In the genomic region with DNA sequence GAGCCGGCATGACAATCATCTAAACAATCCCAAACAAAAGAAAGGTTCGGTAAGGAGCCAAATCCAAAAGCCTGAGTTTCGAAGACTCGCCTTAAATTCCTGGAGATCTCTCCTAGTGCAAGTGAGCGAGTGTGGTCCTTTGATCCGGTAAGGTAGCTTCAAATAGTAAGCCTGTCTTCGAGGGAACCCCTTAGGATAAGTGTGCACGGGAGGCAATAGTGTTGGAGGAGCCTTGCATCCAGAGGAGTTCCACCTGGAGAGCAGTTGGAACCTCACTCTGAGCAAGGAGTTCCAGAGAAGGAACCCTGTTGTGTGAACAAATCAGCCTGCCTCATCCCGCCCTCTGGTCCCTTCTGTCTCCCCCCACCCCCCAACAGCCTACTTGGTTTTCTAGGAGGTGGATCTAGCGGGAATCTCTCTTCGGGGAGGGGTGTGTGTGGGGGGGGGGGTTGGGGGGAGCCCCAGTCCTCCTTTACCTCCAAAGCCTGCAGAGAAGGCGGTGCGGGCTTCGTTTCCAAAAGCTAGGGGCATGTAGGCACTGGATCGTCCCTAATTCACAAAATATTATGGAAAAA, we compare ENCODE assay signal across 8 mouse cellular contexts. TPM values are rescaled to one million over a fixed set of nuclear protein-coding genes. Genes with fewer than 3 reads are reported as not detected.
DNase-seq lines count a peak whose midpoint lies in the region; ATAC-seq and TF ChIP-seq lines count a peak whose summit lies in the region.

No protein-coding gene starts in this region.

- H3K4me2 ChIP-seq in hindbrain, embryonic 13.5 days: peak overlapping the region; percentile 50
- H3K4me2 ChIP-seq in neural tube, embryonic 11.5 days (ENCODE audit: low read depth): peak overlapping the region; percentile 37; the same call in 1 of the 2 replicates

- no peak overlapping the region for H3K4me3 ChIP-seq in left cerebral cortex, adult 2 months
- H3K4me3 ChIP-seq in hindbrain, embryonic 13.5 days: no peak overlapping the region; the same call in 1 of the 2 replicates
- no peak overlapping the region for H3K4me3 ChIP-seq in neural tube, embryonic 11.5 days (ENCODE audit: low read depth, low read length)

- no peak for TF ChIP-seq CTCF in left cerebral cortex, adult 2 months (IDR thresholded peaks at IDR 0.05)

- no peaks in the 10 kb centered on the region for H3K9me3 ChIP-seq in hindbrain, embryonic 13.5 days
- no peaks in the 10 kb centered on the region for H3K9me3 ChIP-seq in neural tube, embryonic 11.5 days (ENCODE audit: control insufficient read depth, low read length)

- no peak for ATAC-seq in hindbrain, embryonic 13.5 days (ENCODE audit: low FRiP score)
- ATAC-seq in neural tube, embryonic 11.5 days (ENCODE audit: insufficient read depth, low FRiP score, low TSS enrichment): 0 out of 2 replicates have a peak, but pooled peaks have one; percentile 3
- ATAC-seq in inflammation-experienced regulatory T-cells, adult 6 months: no peak

- intact Hi-C loops in left cerebral cortex, adult 2 months (cut with DNase I): loop anchor here (2.0 to 10.0 kb wide), 2 partner anchors 29 to 609 kb away; partner anchors contain the start of genes Fars2 and Lyrm4

- H3K36me3 ChIP-seq in hindbrain, embryonic 13.5 days: no peaks in the 10 kb centered on the region
- no peaks in the 10 kb centered on the region for H3K36me3 ChIP-seq in neural tube, embryonic 11.5 days (ENCODE audit: control insufficient read depth, insufficient read depth, low read length)

- no peak overlapping the region for H3K9ac ChIP-seq in hindbrain, embryonic 13.5 days
- H3K9ac ChIP-seq in neural tube, embryonic 11.5 days (ENCODE audit: low read length): no peak overlapping the region

- 3% methylated on average over 15 of the region's 15 CpGs for WGBS in hindbrain, embryonic 13.5 days
- WGBS in neural tube, embryonic 11.5 days: under 1% methylated on average over 15 of the region's 15 CpGs

- H3K27ac ChIP-seq in left cerebral cortex, adult 2 months: peak overlapping the region; percentile 16; the same call in 1 of the 2 replicates
- peak overlapping the region; percentile 97 for H3K27ac ChIP-seq in hindbrain, embryonic 13.5 days
- H3K27ac ChIP-seq in neural tube, embryonic 11.5 days (ENCODE audit: low read depth, low read length): peak overlapping the region; percentile 15; the same call in 1 of the 2 replicates

- peak in 1 of 2 experiments; percentile 26 for DNase-seq in left cerebral cortex, adult 2 months (ENCODE audit: extremely low spot score in 1 of 2, low spot score in 2 of 2)
- no peak for DNase-seq in left cerebral cortex, adult 8-10 months (ENCODE audit: low spot score in 2 of 2)
- peak; percentile 11 to 35 for DNase-seq in cerebellum, postnatal 36 days
- DNase-seq in neural tube, embryonic 11.5 days (ENCODE audit: low spot score): no peak
- DNase-seq in spleen, postnatal 36 days (ENCODE audit: low spot score in 2 of 2): no peak
- DNase-seq in testis, postnatal 14 days (ENCODE audit: low spot score): no peak

- peaks cover 47% of the 10 kb centered on the region for H3K4me1 ChIP-seq in hindbrain, embryonic 13.5 days (replicated peaks)
- H3K4me1 ChIP-seq in neural tube, embryonic 11.5 days (ENCODE audit: control insufficient read depth, insufficient read depth, low read length): peaks cover 18% of the 10 kb centered on the region

- peaks cover 75% of the 10 kb centered on the region for H3K27me3 ChIP-seq in hindbrain, embryonic 13.5 days
- peaks cover 68% of the 10 kb centered on the region for H3K27me3 ChIP-seq in neural tube, embryonic 11.5 days (ENCODE audit: control insufficient read depth, insufficient read depth, low read length)

RNA-seq across cellular contexts. Expression of gene Nrn1, which starts 11.1 kb away (rescaled TPM):
- 100 to 1,000 TPM; 311 to 384 TPM for total RNA-seq in left cerebral cortex, adult 2 months (2021)
- total RNA-seq in left cerebral cortex, adult 8-10 months (2022): 100 to 1,000 TPM; 198 to 210 (median 208) TPM
- polyA plus RNA-seq in hindbrain, embryonic 13.5 days (2015; fragmentation: Nextera tagmentation; extraction: Ambion mirVana): 60.6 and 62.8 TPM in 2 replicates
- polyA plus RNA-seq in neural tube, embryonic 11.5 days (2014; fragmentation: Nextera tagmentation; extraction: Ambion mirVana): 27.3 and 27.5 TPM in 2 replicates
- 10 to 100 TPM; 36.9 to 46.4 (median 42.7) TPM for polyA plus RNA-seq in inflammation-experienced regulatory T-cells, adult 6 months (2017; shearing (Covaris generic))

Comparison
In these comparisons a context has a peak if more than half of its experiments do, and no peak if none do; other contexts are left out.
1. DNase-seq: peak in cerebellum, postnatal 36 days (2 of 2); none in left cerebral cortex, adult 8-10 months (0 of 2), neural tube, embryonic 11.5 days (single experiment), spleen, postnatal 36 days (0 of 2) and testis, postnatal 14 days (single experiment).
2. H3K27ac ChIP-seq: peak in every context shown above with its lines; median percentile 97 in hindbrain, embryonic 13.5 days; 16 in left cerebral cortex, adult 2 months; 15 in neural tube, embryonic 11.5 days.